Mouse (Mus musculus): ENCODE data around the gene Shh. TPM values are rescaled to one million over a fixed set of nuclear protein-coding genes. Genes with fewer than 3 reads are reported as not detected.

The Shh gene
- polyA plus RNA-seq, 1 experiment: 6.6 TPM

DNA sequence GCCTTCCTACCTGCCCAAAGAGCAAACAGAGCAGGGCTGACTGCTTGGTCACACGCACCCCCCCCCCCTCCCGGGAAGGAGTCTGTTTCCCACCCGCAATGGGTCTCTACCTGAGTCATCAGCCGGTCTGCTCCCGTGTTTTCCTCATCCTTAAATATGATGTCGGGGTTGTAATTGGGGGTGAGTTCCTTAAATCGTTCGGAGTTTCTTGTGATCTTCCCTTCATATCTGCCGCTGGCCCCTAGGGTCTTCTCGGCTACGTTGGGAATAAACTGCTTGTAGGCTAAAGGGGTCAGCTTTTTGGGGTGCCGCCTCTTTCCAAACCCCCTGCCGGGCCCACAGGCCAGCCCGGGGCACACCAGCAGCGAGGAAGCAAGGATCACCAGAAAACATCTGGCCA lies 705 bp downstream of the Shh start:
- DNase-seq (ENCODE audit: low read depth): no peak
- TF ChIP-seq CTCF (IDR thresholded peaks at IDR 0.05; ENCODE audit: borderline replicate concordance, extremely low read depth, insufficient read depth, insufficient read length): no peak
- no peak for TF ChIP-seq POLR2A (IDR thresholded peaks at IDR 0.05; ENCODE audit: borderline replicate concordance, extremely low read depth, insufficient read depth, insufficient read length, poor library complexity, severe bottlenecking)

DNA sequence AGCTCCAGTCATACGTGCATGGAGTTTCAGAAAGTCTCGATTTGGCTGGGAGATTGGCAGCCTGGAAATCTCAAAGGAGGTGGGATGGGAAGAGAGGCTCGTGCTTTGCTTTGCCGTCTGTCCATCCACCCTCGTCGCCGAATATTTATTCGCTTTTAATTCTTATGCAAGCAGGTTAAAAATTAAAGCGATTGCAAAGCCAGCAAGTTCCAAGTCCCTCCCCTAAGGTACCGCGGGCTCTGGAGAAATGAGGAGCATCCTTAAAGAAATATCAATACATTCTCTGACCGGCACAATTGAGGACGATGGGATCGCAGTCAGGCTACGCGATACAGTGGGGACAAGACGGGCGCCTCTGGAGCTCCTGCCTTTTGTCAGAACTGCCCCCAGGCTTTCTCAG lies 1.5 kb downstream of the Shh start:
- TF ChIP-seq CTCF (IDR thresholded peaks at IDR 0.05; ENCODE audit: borderline replicate concordance, extremely low read depth, insufficient read depth, insufficient read length) (no peak), POLR2A (IDR thresholded peaks at IDR 0.05; ENCODE audit: borderline replicate concordance, extremely low read depth, insufficient read depth, insufficient read length, poor library complexity, severe bottlenecking) (no peak)
- peak; percentile 43 for DNase-seq (ENCODE audit: low read depth)

DNA sequence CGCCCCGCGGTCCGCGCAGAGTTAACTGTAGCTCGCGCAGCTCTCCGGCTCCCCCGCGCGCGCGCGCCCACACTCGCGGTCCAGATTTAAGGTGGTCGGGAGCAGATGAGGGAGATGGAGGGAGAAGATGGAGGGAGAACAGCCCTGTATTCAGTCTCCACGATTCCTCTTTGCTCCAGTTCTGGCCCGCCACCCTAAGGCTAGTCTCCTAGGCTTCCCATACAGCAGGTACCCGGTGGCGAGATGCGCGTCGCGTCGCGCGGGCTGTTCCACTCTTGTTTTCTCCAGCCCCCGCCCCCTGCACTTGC lies 2.0 kb downstream of the Shh start:
- DNase-seq (ENCODE audit: low read depth): peak; percentile 82

DNA sequence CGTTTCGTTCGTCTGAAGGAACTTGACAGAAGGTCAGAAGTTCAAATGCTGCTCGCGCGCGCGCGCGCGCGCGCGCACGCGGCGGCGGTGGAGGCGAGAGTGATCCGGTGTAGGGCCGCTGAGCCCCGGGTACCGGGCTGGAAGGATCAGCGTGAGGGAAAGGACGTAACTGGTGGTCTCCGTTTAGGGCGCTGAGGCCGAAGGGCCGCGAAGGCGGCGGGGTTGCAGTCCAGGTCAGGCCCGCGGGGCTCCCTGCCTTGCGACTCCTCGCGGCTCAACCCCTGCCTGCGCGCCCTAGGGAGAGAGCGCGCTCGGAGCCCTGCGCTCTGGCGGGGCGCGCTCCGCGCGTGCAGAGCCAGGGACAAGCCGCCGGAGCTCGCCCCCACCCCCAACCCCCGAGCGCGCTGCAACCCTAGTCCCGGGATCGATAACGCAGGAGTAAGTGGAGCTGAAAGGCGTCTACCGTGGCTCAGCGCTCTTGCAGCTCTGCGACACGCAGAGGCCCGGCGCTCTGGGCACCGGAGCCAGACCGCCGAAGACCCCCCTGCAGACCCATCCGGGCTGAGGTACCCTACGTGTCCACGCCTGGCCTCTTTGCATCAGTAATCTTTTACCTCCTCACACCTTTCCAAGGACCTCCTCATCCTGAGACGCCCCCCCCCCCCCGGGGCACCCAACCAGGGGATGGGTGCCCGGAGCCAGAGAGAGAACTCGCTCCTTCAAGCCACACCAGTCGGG lies 2.5 kb downstream of the Shh start:
- DNase-seq (ENCODE audit: low read depth): peak; percentile 43
- TF ChIP-seq POLR2A (IDR thresholded peaks at IDR 0.05; ENCODE audit: borderline replicate concordance, extremely low read depth, insufficient read depth, insufficient read length, poor library complexity, severe bottlenecking): no peak
- no peak for TF ChIP-seq CTCF (IDR thresholded peaks at IDR 0.05; ENCODE audit: borderline replicate concordance, extremely low read depth, insufficient read depth, insufficient read length)

More for the DNA sequence above, 2.0 kb downstream of the Shh start:
- no peak for TF ChIP-seq CTCF (IDR thresholded peaks at IDR 0.05; ENCODE audit: borderline replicate concordance, extremely low read depth, insufficient read depth, insufficient read length)
- TF ChIP-seq POLR2A (IDR thresholded peaks at IDR 0.05; ENCODE audit: borderline replicate concordance, extremely low read depth, insufficient read depth, insufficient read length, poor library complexity, severe bottlenecking): no peak

DNA sequence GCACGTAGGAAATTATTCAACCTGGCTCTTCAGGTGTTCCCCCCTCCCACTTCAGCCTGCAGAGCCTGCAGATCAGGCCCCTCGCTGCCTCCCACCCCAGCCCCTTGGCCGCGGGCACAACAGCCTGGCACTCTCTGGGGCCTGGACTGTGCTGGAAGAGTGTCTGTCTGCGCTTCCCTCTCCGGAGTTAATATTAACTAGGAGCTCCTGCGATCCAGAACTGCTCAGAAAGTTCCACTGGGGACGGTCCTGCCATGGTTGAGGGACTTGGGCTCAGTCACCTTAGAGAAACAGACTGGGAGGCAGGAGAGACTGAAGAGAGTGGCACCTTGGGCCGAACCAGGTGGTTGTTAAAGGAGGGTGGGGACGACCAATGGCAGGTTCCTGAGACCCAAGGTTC lies 3.4 kb downstream of the Shh start:
- no peak for DNase-seq (ENCODE audit: low read depth)
- no peak for TF ChIP-seq CTCF (IDR thresholded peaks at IDR 0.05; ENCODE audit: borderline replicate concordance, extremely low read depth, insufficient read depth, insufficient read length)
- TF ChIP-seq POLR2A (IDR thresholded peaks at IDR 0.05; ENCODE audit: borderline replicate concordance, extremely low read depth, insufficient read depth, insufficient read length, poor library complexity, severe bottlenecking): no peak

DNA sequence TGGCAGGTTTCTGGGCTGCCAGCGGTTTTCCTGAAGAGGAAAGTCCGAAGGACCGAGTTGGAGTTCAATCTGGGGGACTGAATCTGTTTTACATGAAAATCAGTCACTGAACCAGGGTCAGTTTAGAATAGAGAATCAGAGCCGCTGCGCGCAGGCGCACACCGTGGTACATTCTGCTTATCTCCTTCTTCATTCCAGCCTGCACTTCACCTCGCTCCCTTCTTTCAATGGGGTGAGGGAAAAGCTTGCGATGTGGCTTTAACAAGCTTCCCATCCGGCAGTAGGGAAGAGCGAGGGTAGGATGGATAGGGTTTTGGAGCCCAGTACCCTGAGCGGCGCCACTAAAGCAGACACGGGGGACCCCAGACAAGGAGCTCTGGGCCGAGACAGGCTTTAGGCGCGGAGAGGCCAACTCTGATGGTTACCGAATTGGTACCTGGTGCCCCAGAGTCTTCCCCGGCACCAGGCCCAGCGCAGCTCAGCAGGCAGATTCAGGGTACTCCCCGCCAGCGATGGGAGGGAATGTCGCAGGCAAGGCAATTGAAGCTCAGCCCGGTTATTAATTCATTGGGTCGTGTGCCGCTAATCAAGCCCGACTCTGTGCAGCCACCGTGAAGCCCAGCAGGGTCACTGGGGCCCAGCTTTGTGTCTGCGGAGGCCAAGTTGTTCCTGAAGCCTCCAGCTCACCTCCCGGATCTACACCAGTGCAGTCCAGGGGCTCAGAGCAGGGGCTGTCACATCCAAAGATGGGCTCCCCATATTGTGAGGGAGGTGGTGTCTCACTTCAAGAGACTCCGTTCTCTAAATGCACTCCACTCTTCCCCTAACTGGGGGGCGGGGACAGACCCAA lies 4.1 kb downstream of the Shh start:
- peak; percentile 68 for DNase-seq (ENCODE audit: low read depth)
- no peak for TF ChIP-seq CTCF (IDR thresholded peaks at IDR 0.05; ENCODE audit: borderline replicate concordance, extremely low read depth, insufficient read depth, insufficient read length)
- no peak for TF ChIP-seq POLR2A (IDR thresholded peaks at IDR 0.05; ENCODE audit: borderline replicate concordance, extremely low read depth, insufficient read depth, insufficient read length, poor library complexity, severe bottlenecking)

DNA sequence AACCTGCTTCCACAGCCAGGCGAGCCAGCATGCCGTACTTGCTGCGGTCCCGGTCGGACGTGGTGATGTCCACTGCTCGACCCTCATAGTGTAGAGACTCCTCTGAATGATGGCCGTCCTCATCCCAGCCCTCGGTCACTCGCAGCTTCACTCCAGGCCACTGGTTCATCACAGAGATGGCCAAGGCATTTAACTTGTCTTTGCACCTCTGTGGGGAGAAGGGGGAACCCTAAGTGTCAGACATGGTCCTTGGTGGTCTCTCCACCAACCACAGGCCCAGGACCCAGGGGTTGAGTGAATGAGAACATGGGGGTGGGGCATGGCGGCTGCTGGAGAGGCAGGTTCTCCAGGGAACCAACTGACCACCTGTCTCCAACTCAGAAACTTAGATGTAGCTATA lies 5.7 kb downstream of the Shh start:
- no peak for DNase-seq (ENCODE audit: low read depth)
- TF ChIP-seq CTCF (IDR thresholded peaks at IDR 0.05; ENCODE audit: borderline replicate concordance, extremely low read depth, insufficient read depth, insufficient read length) (no peak), POLR2A (IDR thresholded peaks at IDR 0.05; ENCODE audit: borderline replicate concordance, extremely low read depth, insufficient read depth, insufficient read length, poor library complexity, severe bottlenecking) (no peak)

DNA sequence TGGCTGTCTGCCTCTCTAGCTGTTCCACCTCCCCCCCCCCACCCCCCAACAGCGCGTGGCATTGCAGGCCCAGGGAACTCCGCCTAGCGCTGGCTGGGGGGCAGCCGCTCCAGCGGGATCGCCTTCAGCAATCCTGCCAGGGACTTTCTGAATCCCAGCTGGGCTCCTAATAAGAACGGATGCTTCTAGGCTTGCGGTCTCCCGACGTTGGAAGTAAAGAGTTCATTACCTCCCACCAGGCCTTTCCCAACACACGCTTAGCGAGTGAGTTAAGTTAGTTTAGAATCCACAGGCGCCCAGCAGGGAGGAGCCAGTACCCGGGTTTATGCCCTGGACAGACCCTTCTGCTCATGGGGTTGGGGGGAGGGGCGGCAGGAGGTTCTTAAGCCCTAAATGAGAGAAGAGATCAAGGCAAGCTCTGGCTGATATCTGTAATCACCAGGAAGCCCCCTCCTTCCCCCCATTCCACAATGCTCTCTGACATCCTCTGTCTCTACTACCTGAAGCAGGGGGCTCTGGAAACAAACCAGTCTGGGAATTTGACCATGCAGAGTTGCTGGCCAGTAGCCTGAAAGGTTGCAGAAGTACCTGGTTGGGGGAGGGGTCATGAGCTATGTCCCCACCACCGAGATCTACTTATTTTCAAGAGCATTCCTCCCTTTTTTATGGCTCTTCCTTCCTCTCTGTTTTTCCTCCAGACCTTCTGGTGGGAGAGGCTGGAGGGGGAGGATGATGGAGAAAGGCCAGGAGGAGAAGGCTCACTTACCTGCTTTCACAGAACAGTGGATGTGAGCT lies 6.3 kb downstream of the Shh start:
- peak; percentile 45 for DNase-seq (ENCODE audit: low read depth)
- TF ChIP-seq POLR2A (IDR thresholded peaks at IDR 0.05; ENCODE audit: borderline replicate concordance, extremely low read depth, insufficient read depth, insufficient read length, poor library complexity, severe bottlenecking) (no peak), CTCF (IDR thresholded peaks at IDR 0.05; ENCODE audit: borderline replicate concordance, extremely low read depth, insufficient read depth, insufficient read length) (no peak)

DNA sequence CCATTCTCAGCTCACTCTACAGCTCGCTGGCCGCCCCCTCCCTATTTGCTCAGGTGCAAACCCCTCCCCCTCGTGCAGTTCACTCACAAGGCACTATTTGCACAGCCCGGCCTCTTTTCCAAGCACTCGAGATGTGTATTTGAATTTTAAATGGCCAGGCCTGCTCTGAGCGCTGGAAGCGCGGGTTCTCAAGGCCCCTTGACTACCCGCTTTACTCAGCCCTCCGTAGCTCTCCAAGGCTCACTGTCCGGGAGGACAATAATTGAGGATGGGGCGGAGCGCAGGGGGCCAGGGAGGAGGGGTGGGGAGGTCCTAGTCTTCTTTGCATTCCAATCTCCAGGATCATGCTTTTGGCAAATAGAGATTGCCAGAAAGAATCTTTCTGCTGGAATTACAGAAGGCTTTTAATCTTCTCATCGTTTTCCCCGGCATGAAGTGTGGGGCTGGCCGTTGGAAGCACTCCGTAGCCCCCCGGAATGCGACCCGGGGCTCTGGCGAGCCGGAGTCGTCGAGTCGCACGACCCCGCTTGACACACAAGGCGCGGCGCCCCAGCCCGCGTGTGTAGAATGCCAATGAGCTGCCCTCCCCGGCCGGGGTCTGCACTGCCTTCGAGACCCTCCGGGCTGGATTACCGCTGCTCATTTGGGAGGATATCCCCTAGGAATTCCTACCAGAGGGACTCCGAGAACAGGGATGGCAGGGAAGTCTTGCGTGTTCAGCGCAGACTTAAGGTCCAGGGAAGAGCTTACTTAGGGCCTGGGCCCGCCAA lies 7.4 kb downstream of the Shh start:
- TF ChIP-seq CTCF (IDR thresholded peaks at IDR 0.05; ENCODE audit: borderline replicate concordance, extremely low read depth, insufficient read depth, insufficient read length): no peak
- peak; percentile 69 for DNase-seq (ENCODE audit: low read depth)

DNA sequence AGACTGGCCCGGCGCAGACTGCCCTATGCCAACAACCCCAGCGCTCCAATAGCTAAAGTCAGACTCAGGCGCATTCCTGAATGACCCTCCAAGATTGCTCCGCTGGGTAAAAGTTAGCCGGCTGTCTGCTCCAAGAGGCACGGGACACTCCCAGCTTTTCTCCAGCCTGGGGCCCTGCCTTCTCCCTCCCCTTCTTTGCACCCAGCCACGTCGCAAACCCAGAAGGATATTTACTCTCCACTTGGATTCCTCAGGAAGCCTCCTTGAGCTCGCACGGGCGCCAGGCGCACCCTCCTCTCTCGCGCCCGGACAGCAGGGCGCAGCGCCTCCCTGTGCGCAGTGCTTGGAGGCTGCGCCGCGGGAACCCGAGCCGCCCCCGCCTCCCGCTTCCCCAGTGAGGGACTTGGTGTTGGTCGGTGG lies 8.2 kb downstream of the Shh start:
- TF ChIP-seq POLR2A (IDR thresholded peaks at IDR 0.05; ENCODE audit: borderline replicate concordance, extremely low read depth, insufficient read depth, insufficient read length, poor library complexity, severe bottlenecking): no peak
- TF ChIP-seq CTCF (IDR thresholded peaks at IDR 0.05; ENCODE audit: borderline replicate concordance, extremely low read depth, insufficient read depth, insufficient read length): no peak
- DNase-seq (ENCODE audit: low read depth): peak; percentile 34

Data from brain, embryonic 14.5 days (tissue).